Mouse (Mus musculus): ENCODE data around the gene Majin.

Majin gene

GRCm38 (mm10) chr19:6184131-6184530 is at the start of gene Majin:
TSS of gene Majin (plus strand) at chr19:6184388.
- no peak for DNase-seq (ENCODE audit: low spot score in 2 of 2)

GRCm38 (mm10) chr19:6136397-6136796 is 47.8 kb upstream of the Majin start:
- no peak for DNase-seq (ENCODE audit: low spot score in 2 of 2)

- no peak for DNase-seq (ENCODE audit: low spot score in 2 of 2)
Observed at GRCm38 (mm10) chr19:6139701-6140100, 44.5 kb upstream of the Majin start.

- no peak for DNase-seq (ENCODE audit: low spot score in 2 of 2)
Observed at GRCm38 (mm10) chr19:6140374-6140677, 43.9 kb upstream of the Majin start.

- peak; percentile 89 to 90 for DNase-seq (ENCODE audit: low spot score in 2 of 2)
Observed at GRCm38 (mm10) chr19:6140678-6141393, 43.4 kb upstream of the Majin start, which contains the start of gene Batf2. TSS of gene Batf2 (plus strand) at chr19:6140983.

GRCm38 (mm10) chr19:6141394-6141749 is 42.8 kb upstream of the Majin start, which contains the start of gene Arl2:
TSS of gene Arl2 (minus strand) at chr19:6141548.
- peak; percentile 83 for DNase-seq (ENCODE audit: low spot score in 2 of 2)

- no peak for DNase-seq (ENCODE audit: low spot score in 2 of 2)
Observed at GRCm38 (mm10) chr19:6144842-6145241, 39.3 kb upstream of the Majin start.

- no peak for DNase-seq (ENCODE audit: low spot score in 2 of 2)
Observed at GRCm38 (mm10) chr19:6155174-6155573, 29.0 kb upstream of the Majin start.

- no peak for DNase-seq (ENCODE audit: low spot score in 2 of 2)
Observed at GRCm38 (mm10) chr19:6156372-6156771, 27.8 kb upstream of the Majin start.

- no peak for DNase-seq (ENCODE audit: low spot score in 2 of 2)
Observed at GRCm38 (mm10) chr19:6157220-6157619, 27.0 kb upstream of the Majin start.

GRCm38 (mm10) chr19:6163872-6164547 is 20.2 kb upstream of the Majin start:
- peak in 1 of 2 experiments; percentile 7 for DNase-seq (ENCODE audit: low spot score in 2 of 2)

- no peak for DNase-seq (ENCODE audit: low spot score in 2 of 2)
Observed at GRCm38 (mm10) chr19:6166750-6167149, 17.4 kb upstream of the Majin start.

GRCm38 (mm10) chr19:6171215-6171614 is 13.0 kb upstream of the Majin start:
- no peak for DNase-seq (ENCODE audit: low spot score in 2 of 2)

- DNase-seq (ENCODE audit: low spot score in 2 of 2): no peak
Observed at GRCm38 (mm10) chr19:6174771-6175170, 9.4 kb upstream of the Majin start.

- DNase-seq (ENCODE audit: low spot score in 2 of 2): no peak
Observed at GRCm38 (mm10) chr19:6178775-6179174, 5.4 kb upstream of the Majin start.

GRCm38 (mm10) chr19:6181629-6182028 is 2.6 kb upstream of the Majin start:
- no peak for DNase-seq (ENCODE audit: low spot score in 2 of 2)

GRCm38 (mm10) chr19:6182534-6182933 is 1.7 kb upstream of the Majin start:
- peak; percentile 6 to 10 for DNase-seq (ENCODE audit: low spot score in 2 of 2)

GRCm38 (mm10) chr19:6204265-6204664 is 20.1 kb downstream of the Majin start:
- no peak for DNase-seq (ENCODE audit: low spot score in 2 of 2)

GRCm38 (mm10) chr19:6206716-6207115 is 22.5 kb downstream of the Majin start:
- no peak for DNase-seq (ENCODE audit: low spot score in 2 of 2)

- DNase-seq (ENCODE audit: low spot score in 2 of 2): no peak
Observed at GRCm38 (mm10) chr19:6216046-6216705, 32.0 kb downstream of the Majin start.

GRCm38 (mm10) chr19:6218606-6219005 is 34.4 kb downstream of the Majin start:
- no peak for DNase-seq (ENCODE audit: low spot score in 2 of 2)

- DNase-seq (ENCODE audit: low spot score in 2 of 2): no peak
Observed at GRCm38 (mm10) chr19:6226135-6226534, 41.9 kb downstream of the Majin start, which contains the start of gene Gpha2. TSS of gene Gpha2 (plus strand) at chr19:6226380.

GRCm38 (mm10) chr19:6226763-6227162 is 42.6 kb downstream of the Majin start:
- DNase-seq (ENCODE audit: low spot score in 2 of 2): no peak

All from right cerebral cortex, adult 2 months (tissue).